Mouse (Mus musculus): ENCODE data around the gene Per3. TPM values are rescaled to one million over a fixed set of nuclear protein-coding genes. Genes with fewer than 3 reads are reported as not detected.

Per3 gene
- 14.4 and 28.7 TPM in 2 replicates for total RNA-seq (2014; rRNA removed; ENCODE audit: low replicate concordance)
- polyA plus RNA-seq (2015; fragmentation: Nextera tagmentation; extraction: Ambion mirVana) = 13.4 and 17.3 TPM in 2 replicates

DNA sequence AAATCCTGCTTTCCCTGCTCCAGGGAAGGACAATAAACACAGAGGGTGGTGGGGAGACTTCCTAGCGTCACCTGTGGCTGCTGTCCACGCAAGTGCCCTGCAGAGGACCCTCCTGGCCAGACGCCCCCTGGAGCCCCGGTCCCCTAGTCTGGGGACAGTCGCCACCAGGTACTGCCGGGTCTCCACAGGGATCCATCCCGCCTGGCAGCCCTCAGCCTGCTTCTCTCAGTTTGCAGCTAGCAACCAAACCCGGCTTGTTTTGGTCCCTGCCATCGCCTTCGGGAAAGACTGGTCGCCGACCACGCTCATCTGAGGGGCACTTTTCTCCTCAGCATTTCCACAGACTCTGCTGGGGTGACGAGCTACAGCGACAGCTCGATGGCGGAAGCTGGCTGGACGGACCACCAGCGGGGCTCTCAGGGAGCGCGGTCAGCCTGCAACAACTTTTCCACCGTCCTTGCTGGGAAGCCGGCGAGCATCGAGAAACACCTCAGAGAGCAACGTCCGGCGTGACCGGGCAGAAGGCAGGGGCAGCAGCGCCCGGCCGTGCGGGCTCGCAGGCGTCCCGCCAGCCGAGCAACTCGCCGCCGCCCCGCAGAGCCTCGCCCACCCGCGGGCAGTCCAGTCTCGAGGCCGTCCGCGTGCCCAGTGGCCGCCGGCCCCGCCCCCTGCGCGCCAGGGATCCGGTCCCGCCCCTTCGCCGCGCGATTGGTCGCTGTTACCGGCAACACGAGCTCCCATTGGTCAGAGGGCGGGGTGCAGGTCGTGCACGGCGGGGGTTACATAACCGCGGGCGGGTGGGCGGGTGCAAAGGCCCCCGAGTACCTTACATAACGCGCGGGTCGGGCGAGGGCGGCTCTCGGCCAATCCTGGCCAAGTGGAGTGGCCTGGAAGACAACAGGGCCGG, at the start of gene Per3:
Gene Per3, minus strand, starts transcription at position 629 of the 907 bp plus-strand sequence.
- Histone ChIP-seq H3K36me3 (replicated peaks; ENCODE audit: control insufficient read depth, insufficient read depth, low read length) (peaks cover 22% of the 10 kb centered on the region), H3K4me2 (ENCODE audit: low read depth, low read length) (peak within 1 kb of the TSS; percentile 99), H3K9ac (replicated peaks; ENCODE audit: low read depth, low read length) (peak within 1 kb of the TSS; percentile 81), H3K4me1 (ENCODE audit: control insufficient read depth, insufficient read depth) (peaks cover 20% of the 10 kb centered on the region), H3K4me3 (ENCODE audit: low read depth, low read length) (peak within 1 kb of the TSS; percentile 64), H3K27me3 (ENCODE audit: control insufficient read depth, insufficient read depth, low read length) (no peaks in the 10 kb centered on the region), H3K27ac (ENCODE audit: low read depth) (peak within 1 kb of the TSS; percentile 83), H3K9me3 (replicated peaks; ENCODE audit: control insufficient read depth, low read length) (no peaks in the 10 kb centered on the region)
- DNase-seq (ENCODE audit: low spot score) (peak; percentile 94), ATAC-seq (ENCODE audit: insufficient read depth, low read depth) (peak; percentile 97)
- WGBS = under 1% methylated on average over 71 of the region's 79 CpGs
- TF ChIP-seq EP300 (IDR thresholded peaks at IDR 0.05; ENCODE audit: low read depth) = peak; percentile 62
- no peak for TF ChIP-seq CTCF (IDR thresholded peaks at IDR 0.05; ENCODE audit: low read depth)

- WGBS = 68% methylated on average over 7 of the region's 7 CpGs
- no peak for TF ChIP-seq CTCF (IDR thresholded peaks at IDR 0.05; ENCODE audit: low read depth)
- TF ChIP-seq EP300 (IDR thresholded peaks at IDR 0.05; ENCODE audit: low read depth) = no peak
- H3K27me3 ChIP-seq (ENCODE audit: control insufficient read depth, insufficient read depth, low read length) = no peaks in the 10 kb centered on the region
These were observed 44.8 kb upstream of the Per3 start, which contains the start of gene Gm13090 for GRCm38 (mm10) chr4:151089270-151089669. Gene Gm13090 (plus strand): TSS chr4:151089570.

DNA sequence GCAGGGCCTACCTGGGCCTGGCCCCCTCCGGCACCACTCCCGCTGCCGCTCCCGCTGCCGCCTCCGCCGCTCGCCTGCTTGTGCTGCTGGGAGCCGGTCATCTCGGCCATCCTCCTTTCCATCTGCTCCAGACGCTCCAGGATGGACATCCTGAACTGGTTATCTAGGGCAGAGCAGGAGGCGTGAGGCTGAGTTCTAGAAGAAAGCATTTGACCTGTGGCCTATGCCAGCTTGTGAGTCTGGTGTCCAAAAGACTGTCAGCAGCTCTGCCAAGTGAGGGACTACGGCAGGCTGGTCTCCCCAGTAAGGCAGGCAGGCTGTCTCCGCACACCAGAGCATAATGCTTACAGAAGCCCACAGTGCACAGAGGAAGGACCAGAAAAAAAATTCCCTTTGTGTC, 44.4 kb upstream of the Per3 start:
- peaks cover 28% of the 10 kb centered on the region; the same call in 1 of the 2 replicates for H3K36me3 ChIP-seq (replicated peaks; ENCODE audit: control insufficient read depth, insufficient read depth, low read length)
- TF ChIP-seq EP300 (IDR thresholded peaks at IDR 0.05; ENCODE audit: low read depth) (no peak), CTCF (IDR thresholded peaks at IDR 0.05; ENCODE audit: low read depth) (no peak)
- peaks cover 28% of the 10 kb centered on the region for H3K4me1 ChIP-seq (ENCODE audit: control insufficient read depth, insufficient read depth)
- ATAC-seq (ENCODE audit: insufficient read depth, low read depth) (no peak), DNase-seq (ENCODE audit: low spot score) (no peak)
- H3K4me3 ChIP-seq (ENCODE audit: low read depth, low read length) = no peak overlapping the region
- peak overlapping the region; percentile 66 for H3K27ac ChIP-seq (ENCODE audit: low read depth)
- H3K4me2 ChIP-seq (ENCODE audit: low read depth, low read length) = no peak overlapping the region
- H3K9ac ChIP-seq (replicated peaks; ENCODE audit: low read depth, low read length) = no peak overlapping the region; the same call in 1 of the 2 replicates
- 58% methylated on average over 14 of the region's 14 CpGs for WGBS
- H3K9me3 ChIP-seq (replicated peaks; ENCODE audit: control insufficient read depth, low read length) = no peaks in the 10 kb centered on the region
- no peaks in the 10 kb centered on the region for H3K27me3 ChIP-seq (ENCODE audit: control insufficient read depth, insufficient read depth, low read length)

More at GRCm38 (mm10) chr4:151089270-151089669, 44.8 kb upstream of the Per3 start, which contains the start of gene Gm13090:
- Histone ChIP-seq H3K4me1 (ENCODE audit: control insufficient read depth, insufficient read depth) (peaks cover 28% of the 10 kb centered on the region), H3K4me3 (ENCODE audit: low read depth, low read length) (no peak within 1 kb of the TSS), H3K9ac (replicated peaks; ENCODE audit: low read depth, low read length) (no peak within 1 kb of the TSS; the same call in 1 of the 2 replicates), H3K4me2 (ENCODE audit: low read depth, low read length) (no peak within 1 kb of the TSS), H3K9me3 (replicated peaks; ENCODE audit: control insufficient read depth, low read length) (no peaks in the 10 kb centered on the region), H3K27ac (ENCODE audit: low read depth) (peak within 1 kb of the TSS; percentile 66), H3K36me3 (replicated peaks; ENCODE audit: control insufficient read depth, insufficient read depth, low read length) (peaks cover 28% of the 10 kb centered on the region; the same call in 1 of the 2 replicates)
- DNase-seq (ENCODE audit: low spot score) = no peak
- no peak for ATAC-seq (ENCODE audit: insufficient read depth, low read depth)

GRCm38 (mm10) chr4:151087358-151087757, 42.9 kb upstream of the Per3 start:
- ATAC-seq (ENCODE audit: insufficient read depth, low read depth) (no peak), DNase-seq (ENCODE audit: low spot score) (no peak)
- Histone ChIP-seq H3K27ac (ENCODE audit: low read depth) (no peak overlapping the region), H3K4me2 (ENCODE audit: low read depth, low read length) (no peak overlapping the region), H3K36me3 (replicated peaks; ENCODE audit: control insufficient read depth, insufficient read depth, low read length) (peaks cover 28% of the 10 kb centered on the region; the same call in 1 of the 2 replicates), H3K9me3 (replicated peaks; ENCODE audit: control insufficient read depth, low read length) (no peaks in the 10 kb centered on the region), H3K27me3 (ENCODE audit: control insufficient read depth, insufficient read depth, low read length) (no peaks in the 10 kb centered on the region), H3K4me1 (ENCODE audit: control insufficient read depth, insufficient read depth) (peaks cover 29% of the 10 kb centered on the region), H3K4me3 (ENCODE audit: low read depth, low read length) (no peak overlapping the region), H3K9ac (replicated peaks; ENCODE audit: low read depth, low read length) (no peak overlapping the region)
- 93% methylated on average over 1 of the region's 1 CpGs for WGBS
- TF ChIP-seq EP300 (IDR thresholded peaks at IDR 0.05; ENCODE audit: low read depth) (no peak), CTCF (IDR thresholded peaks at IDR 0.05; ENCODE audit: low read depth) (peak; percentile 24; the same call in 1 of the 2 replicates)

DNA sequence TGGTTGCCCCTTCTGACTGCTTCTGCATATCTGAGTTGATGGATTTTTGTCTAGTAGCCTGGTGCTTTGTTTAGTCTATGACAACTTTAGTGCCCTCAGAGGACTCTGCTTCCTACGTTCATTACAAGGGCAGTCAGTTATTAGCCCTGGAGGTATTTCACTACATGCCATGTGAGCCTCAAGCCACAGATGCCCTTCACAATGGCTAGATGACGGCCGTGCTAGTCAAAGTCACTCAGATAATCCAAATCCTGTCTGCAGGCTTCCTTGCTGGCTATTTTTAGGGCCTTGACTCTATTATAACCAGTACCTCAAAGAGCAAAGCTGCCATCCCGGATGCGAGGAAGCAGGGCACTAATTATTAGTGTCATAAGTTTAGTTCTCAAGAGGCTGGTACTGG, 38.6 kb upstream of the Per3 start:
- no peak overlapping the region for H3K9ac ChIP-seq (replicated peaks; ENCODE audit: low read depth, low read length)
- H3K9me3 ChIP-seq (replicated peaks; ENCODE audit: control insufficient read depth, low read length) = no peaks in the 10 kb centered on the region
- ATAC-seq (ENCODE audit: insufficient read depth, low read depth) (peak; percentile 93), DNase-seq (ENCODE audit: low spot score) (peak; percentile 87)
- H3K4me1 ChIP-seq (ENCODE audit: control insufficient read depth, insufficient read depth) = 0 out of 2 replicates have a peak, but pooled peaks cover 7% of the 10 kb centered on the region
- H3K36me3 ChIP-seq (replicated peaks; ENCODE audit: control insufficient read depth, insufficient read depth, low read length) = peaks cover 34% of the 10 kb centered on the region
- no peak overlapping the region for H3K4me3 ChIP-seq (ENCODE audit: low read depth, low read length)
- no peak for TF ChIP-seq CTCF (IDR thresholded peaks at IDR 0.05; ENCODE audit: low read depth)
- TF ChIP-seq EP300 (IDR thresholded peaks at IDR 0.05; ENCODE audit: low read depth) = peak; percentile 49; the same call in 1 of the 2 replicates
- no peak overlapping the region for H3K4me2 ChIP-seq (ENCODE audit: low read depth, low read length)
- H3K27me3 ChIP-seq (ENCODE audit: control insufficient read depth, insufficient read depth, low read length) = no peaks in the 10 kb centered on the region
- H3K27ac ChIP-seq (ENCODE audit: low read depth) = peak overlapping the region; percentile 87
- WGBS = 37% methylated on average over 5 of the region's 5 CpGs
